Mouse (Mus musculus) limb, embryonic 10.5 days (tissue): ENCODE results near the gene Unc93a2. TPM values are rescaled to one million over a fixed set of nuclear protein-coding genes. Genes with fewer than 3 reads are reported as not detected.
"Not testable (repeated sequence)": the region's sequence is repeated elsewhere in the genome, so short reads cannot be mapped to it uniquely, and the experiment has no call there.

Experiments used
- DNase-seq: peaks from one replicate; pipeline ENCODE4 v3.0.0-alpha.2; 2017; ENCODE audit warnings: low spot score
- H3K27ac ChIP-seq: fragments of 300-500 bp; sonication (generic); 2 replicates; pipeline ENCODE4 v1.5.1; 2016; ENCODE audit warnings: mild to moderate bottlenecking
- H3K27me3 ChIP-seq: fragments of 300-500 bp; sonication (generic); 2 replicates; pipeline ENCODE4 v1.6.1; 2016; ENCODE audit warnings: low read depth, mild to moderate bottlenecking; ENCODE audit not compliant: poor library complexity, severe bottlenecking
- H3K36me3 ChIP-seq: fragments of 300-500 bp; sonication (generic); 2 replicates; pipeline ENCODE4 v1.6.1; 2016; ENCODE audit warnings: mild to moderate bottlenecking, moderate library complexity
- H3K4me1 ChIP-seq: fragments of 300-500 bp; sonication (generic); 2 replicates; pipeline ENCODE4 v1.6.1; 2016
- H3K4me3 ChIP-seq: fragments of 300-500 bp; sonication (generic); 2 replicates; pipeline ENCODE4 v1.5.1; 2016; ENCODE audit warnings: mild to moderate bottlenecking, moderate library complexity
- H3K9me3 ChIP-seq: fragments of 300-500 bp; sonication (generic); replicated peaks from 2 replicates; pipeline ENCODE4 v1.6.1; 2016; ENCODE audit warnings: mild to moderate bottlenecking
- WGBS: fragments of 180-500 bp; shearing (Covaris S2); methylation state at CpG from one replicate; pipeline ENCODE4 v1.1.7; 2016; 5-methylcytosine and 5-hydroxymethylcytosine counted together
- polyA plus RNA-seq: library from polyadenylated mRNA; unstranded; fragments of >200 nt; fragmentation: Nextera tagmentation; extraction: Ambion mirVana; gene quantifications from 2 replicates; pipeline ENCODE4 v1.2.1, GENCODE M21; 2016

Unc93a2 gene
- polyA plus RNA-seq, 1 experiment from 2014 or later, result not detected

- not testable (repeated sequence) for DNase-seq, H3K36me3 ChIP-seq, H3K27ac ChIP-seq, H3K4me3 ChIP-seq, H3K4me1 ChIP-seq, H3K27me3 ChIP-seq, H3K9me3 ChIP-seq
- 90% methylated on average over 9 of the region's 9 CpGs for WGBS
Measured at GRCm38 (mm10) chr17:7360749-7361465, 24.4 kb downstream of the Unc93a2 start.

GRCm38 (mm10) chr17:7359806-7360205, 25.5 kb downstream of the Unc93a2 start:
- not testable (repeated sequence) for H3K36me3 ChIP-seq, H3K27ac ChIP-seq, H3K4me3 ChIP-seq, H3K4me1 ChIP-seq, DNase-seq, H3K9me3 ChIP-seq, H3K27me3 ChIP-seq
- WGBS, result 90% methylated on average over 4 of the region's 4 CpGs

- H3K27ac ChIP-seq, H3K27me3 ChIP-seq, DNase-seq, H3K9me3 ChIP-seq, H3K36me3 ChIP-seq, H3K4me1 ChIP-seq, H3K4me3 ChIP-seq: not testable (repeated sequence)
- 83% methylated on average over 1 of the region's 1 CpGs for WGBS
Measured at GRCm38 (mm10) chr17:7352596-7352995, 32.7 kb downstream of the Unc93a2 start, which contains the start of gene Ttll2. Gene Ttll2, minus strand, starts transcription at chr17:7352696.

- not testable (repeated sequence) for H3K36me3 ChIP-seq, H3K4me1 ChIP-seq, DNase-seq, H3K27ac ChIP-seq, H3K27me3 ChIP-seq, H3K4me3 ChIP-seq, H3K9me3 ChIP-seq
- 92% methylated on average over 2 of the region's 3 CpGs for WGBS
Measured at GRCm38 (mm10) chr17:7348765-7349164, 36.5 kb downstream of the Unc93a2 start.

- not testable (repeated sequence) for H3K27ac ChIP-seq, H3K9me3 ChIP-seq, H3K4me3 ChIP-seq, DNase-seq, H3K4me1 ChIP-seq, H3K36me3 ChIP-seq, H3K27me3 ChIP-seq
- 72% methylated on average over 9 of the region's 9 CpGs for WGBS
Measured at GRCm38 (mm10) chr17:7337381-7337780, 47.9 kb downstream of the Unc93a2 start.

GRCm38 (mm10) chr17:7332745-7333144, 52.5 kb downstream of the Unc93a2 start:
- not testable (repeated sequence) for H3K9me3 ChIP-seq, H3K4me1 ChIP-seq, H3K36me3 ChIP-seq, H3K27me3 ChIP-seq, DNase-seq, H3K27ac ChIP-seq, H3K4me3 ChIP-seq
- 84% methylated on average over 4 of the region's 5 CpGs for WGBS

- not testable (repeated sequence) for H3K36me3 ChIP-seq, DNase-seq, H3K4me3 ChIP-seq, H3K9me3 ChIP-seq, H3K27ac ChIP-seq, H3K4me1 ChIP-seq, H3K27me3 ChIP-seq
- WGBS, result 80% methylated on average over 8 of the region's 8 CpGs
Measured at GRCm38 (mm10) chr17:7326415-7326814, 58.8 kb downstream of the Unc93a2 start.

- H3K36me3 ChIP-seq, H3K27ac ChIP-seq, H3K27me3 ChIP-seq, H3K4me3 ChIP-seq, DNase-seq, H3K4me1 ChIP-seq, H3K9me3 ChIP-seq: not testable (repeated sequence)
- WGBS, result 95% methylated on average over 5 of the region's 5 CpGs
Measured at GRCm38 (mm10) chr17:7324346-7324745, 60.9 kb downstream of the Unc93a2 start, which contains the start of gene Tcp10a. Gene Tcp10a, plus strand, starts transcription at chr17:7324646.

- H3K27ac ChIP-seq, DNase-seq, H3K9me3 ChIP-seq, H3K4me3 ChIP-seq, H3K4me1 ChIP-seq, H3K27me3 ChIP-seq, H3K36me3 ChIP-seq: not testable (repeated sequence)
- WGBS, result 86% methylated on average over 6 of the region's 6 CpGs
Measured at GRCm38 (mm10) chr17:7319789-7320188, 65.5 kb downstream of the Unc93a2 start.

- not testable (repeated sequence) for H3K9me3 ChIP-seq, H3K4me3 ChIP-seq, H3K4me1 ChIP-seq, DNase-seq, H3K36me3 ChIP-seq, H3K27me3 ChIP-seq, H3K27ac ChIP-seq
- WGBS, result 82% methylated on average over 8 of the region's 8 CpGs
Measured at GRCm38 (mm10) chr17:7315693-7316382, 69.4 kb downstream of the Unc93a2 start.

Other genes starting within 250 kb of the Unc93a2 start
- gene Rps6ka2, start 215.3 kb downstream of the Unc93a2 start, polyA plus RNA-seq, result 25.2 and 26.3 TPM in 2 replicates
- gene Tcp10a, start 60.8 kb downstream of the Unc93a2 start, polyA plus RNA-seq, result not detected in 2 replicates
- not detected in 2 replicates for gene Ttll2, start 32.8 kb downstream of the Unc93a2 start, polyA plus RNA-seq
- gene Gm49630, start 13.5 kb downstream of the Unc93a2 start, polyA plus RNA-seq, result not detected in 2 replicates